Mouse (Mus musculus): ENCODE data around the gene Eef1akmt4. TPM values are rescaled to one million over a fixed set of nuclear protein-coding genes. Genes with fewer than 3 reads are reported as not detected.

Eef1akmt4 gene
- total and polyA plus RNA-seq, 3 experiments: 37.1 to 52.2 TPM; not detected in 1

GRCm38 (mm10) chr16:20590680-20591038 lies 20.7 kb upstream of the Eef1akmt4 start (continued):
- TF ChIP-seq ZNF384 (IDR thresholded peaks at IDR 0.05; ENCODE audit: low read depth, low read length) (no peak), GABPA (IDR thresholded peaks at IDR 0.05; ENCODE audit: low read depth, low read length) (no peak), MYB (IDR thresholded peaks at IDR 0.05; ENCODE audit: low read depth, low read length) (no peak)

- Histone ChIP-seq H3K4me1 (ENCODE audit: control insufficient read depth in 1 of 2, insufficient read depth in 2 of 2, low read length in 2 of 2) (peaks cover 6 to 20% of the 10 kb centered on the region in 2 experiments), H3K4me3 (ENCODE audit: control insufficient read depth in 1 of 2, insufficient read depth in 1 of 2, low read depth in 2 of 2, low read length in 2 of 2) (no peak overlapping the region), H3K27me3 (ENCODE audit: control insufficient read depth in 1 of 2, insufficient read depth in 2 of 2, low read length in 2 of 2) (peaks cover 0 to 4% of the 10 kb centered on the region in 2 experiments; a peak in 2 of 4 replicates), H3K9ac (ENCODE audit: control insufficient read depth, low read depth, low read length, poor library complexity, severe bottlenecking) (no peak overlapping the region), H3K9me3 (replicated peaks; ENCODE audit: insufficient read depth, low read length) (no peaks in the 10 kb centered on the region), H3K27ac (ENCODE audit: control insufficient read depth, low read depth, low read length) (no peak overlapping the region), H3K36me3 (ENCODE audit: control insufficient read depth in 1 of 2, insufficient read depth in 2 of 2, low read length in 2 of 2) (peaks cover 0 to 15% of the 10 kb centered on the region in 2 experiments; a peak in 2 of 4 replicates), H3K79me2 (ENCODE audit: control insufficient read depth, insufficient read depth, low read length, poor library complexity) (no peaks in the 10 kb centered on the region)
- no peak for DNase-seq (ENCODE audit: low read depth, low spot score)
- TF ChIP-seq RAD21 (IDR thresholded peaks at IDR 0.05; ENCODE audit: low read depth, low read length) (no peak), CTCF (IDR thresholded peaks at IDR 0.05 in 2 of 3, conservative IDR thresholded peaks at IDR 0.05 in 1 of 3; ENCODE audit: control insufficient read depth in 1 of 3, insufficient read depth in 1 of 3, low read depth in 2 of 3, low read length in 3 of 3, poor library complexity in 1 of 3, severe bottlenecking in 1 of 3) (no peak), ZKSCAN1 (IDR thresholded peaks at IDR 0.05; ENCODE audit: low read depth, low read length) (no peak), TCF12 (IDR thresholded peaks at IDR 0.05; ENCODE audit: low read depth, low read length) (no peak), POLR2A (IDR thresholded peaks at IDR 0.05; ENCODE audit: control insufficient read depth in 1 of 2, insufficient read depth in 1 of 2, low read depth in 1 of 2, low read length in 2 of 2, poor library complexity in 1 of 2) (no peak), ELF1 (IDR thresholded peaks at IDR 0.05; ENCODE audit: low read depth, low read length) (no peak), USF1 (IDR thresholded peaks at IDR 0.05; ENCODE audit: low read depth, low read length) (no peak), JUND (IDR thresholded peaks at IDR 0.05; ENCODE audit: low read depth, low read length) (no peak), CHD2 (IDR thresholded peaks at IDR 0.05; ENCODE audit: low read length) (no peak), HCFC1 (IDR thresholded peaks at IDR 0.05; ENCODE audit: low read depth, low read length) (no peak), ETS1 (IDR thresholded peaks at IDR 0.05; ENCODE audit: low read depth, low read length) (no peak), E2F4 (IDR thresholded peaks at IDR 0.05; ENCODE audit: borderline replicate concordance, low read depth, low read length) (no peak)
These were observed 20.2 kb upstream of the Eef1akmt4 start for GRCm38 (mm10) chr16:20591076-20591705.

GRCm38 (mm10) chr16:20595060-20595673 lies 16.2 kb upstream of the Eef1akmt4 start:
- Histone ChIP-seq H3K4me1 (ENCODE audit: control insufficient read depth in 1 of 2, insufficient read depth in 2 of 2, low read length in 2 of 2) (peaks cover 6 to 24% of the 10 kb centered on the region in 2 experiments), H3K27ac (ENCODE audit: control insufficient read depth, low read depth, low read length) (no peak overlapping the region), H3K9ac (ENCODE audit: control insufficient read depth, low read depth, low read length, poor library complexity, severe bottlenecking) (no peak overlapping the region), H3K36me3 (ENCODE audit: control insufficient read depth in 1 of 2, insufficient read depth in 2 of 2, low read length in 2 of 2) (peaks cover 0 to 15% of the 10 kb centered on the region in 2 experiments; a peak in 2 of 4 replicates), H3K4me3 (ENCODE audit: control insufficient read depth in 1 of 2, insufficient read depth in 1 of 2, low read depth in 2 of 2, low read length in 2 of 2) (no peak overlapping the region), H3K79me2 (ENCODE audit: control insufficient read depth, insufficient read depth, low read length, poor library complexity) (no peaks in the 10 kb centered on the region), H3K27me3 (ENCODE audit: control insufficient read depth in 1 of 2, insufficient read depth in 2 of 2, low read length in 2 of 2) (no peaks in the 10 kb centered on the region; a peak in 1 of 4 replicates), H3K9me3 (replicated peaks; ENCODE audit: insufficient read depth, low read length) (no peaks in the 10 kb centered on the region)
- peak; percentile 70 for DNase-seq (ENCODE audit: low read depth, low spot score)
- TF ChIP-seq CHD1 (IDR thresholded peaks at IDR 0.05; ENCODE audit: low read depth, low read length): no peak
- peak; percentile 38; the same call in 1 of the 2 replicates for TF ChIP-seq HCFC1 (IDR thresholded peaks at IDR 0.05; ENCODE audit: low read depth, low read length)
- TF ChIP-seq USF2 (IDR thresholded peaks at IDR 0.05; ENCODE audit: borderline replicate concordance in 1 of 2, insufficient read depth in 1 of 2, low read depth in 1 of 2, low read length in 2 of 2): no peak
- TF ChIP-seq CTCF (IDR thresholded peaks at IDR 0.05 in 2 of 3, conservative IDR thresholded peaks at IDR 0.05 in 1 of 3; ENCODE audit: control insufficient read depth in 1 of 3, insufficient read depth in 1 of 3, low read depth in 2 of 3, low read length in 3 of 3, poor library complexity in 1 of 3, severe bottlenecking in 1 of 3): no peak
- no peak for TF ChIP-seq POLR2AphosphoS2 (IDR thresholded peaks at IDR 0.05; ENCODE audit: low read length)
- no peak for TF ChIP-seq NELFE (IDR thresholded peaks at IDR 0.05; ENCODE audit: low read depth, low read length)
- TF ChIP-seq SIN3A (IDR thresholded peaks at IDR 0.05; ENCODE audit: low read length): peak; percentile 36; the same call in 1 of the 2 replicates
- TF ChIP-seq MAFK (IDR thresholded peaks at IDR 0.05; ENCODE audit: borderline replicate concordance, low read depth, low read length): no peak
- peak; percentile 89 to 90 for TF ChIP-seq EP300 (IDR thresholded peaks at IDR 0.05; ENCODE audit: low read depth in 1 of 2, low read length in 2 of 2)
- TF ChIP-seq ZC3H11A (IDR thresholded peaks at IDR 0.05; ENCODE audit: low read depth, low read length): no peak
- no peak for TF ChIP-seq JUND (IDR thresholded peaks at IDR 0.05; ENCODE audit: low read depth, low read length)
- TF ChIP-seq NRF1 (IDR thresholded peaks at IDR 0.05; ENCODE audit: insufficient read depth, low read depth, low read length, poor library complexity, severe bottlenecking): no peak
- TF ChIP-seq BHLHE40 (IDR thresholded peaks at IDR 0.05; ENCODE audit: borderline replicate concordance, low read depth, low read length): 0 out of 2 replicates have a peak, but pooled peaks have one; percentile 31
- TF ChIP-seq TCF12 (IDR thresholded peaks at IDR 0.05; ENCODE audit: low read depth, low read length): peak; percentile 95
- TF ChIP-seq ZNF384 (IDR thresholded peaks at IDR 0.05; ENCODE audit: low read depth, low read length): no peak
- TF ChIP-seq MXI1 (IDR thresholded peaks at IDR 0.05; ENCODE audit: low read depth, low read length): 0 out of 2 replicates have a peak, but pooled peaks have one; percentile 32
- no peak for TF ChIP-seq CHD2 (IDR thresholded peaks at IDR 0.05; ENCODE audit: low read length)

All from MEL (cell line).